Mouse (Mus musculus) heart, postnatal 0 days (tissue): ENCODE measurements at regions not wholly inside any gene's neighbourhood (a gene's known extent, or its start where the extent isn't known, plus 50 kb on each side); places are given as distances from the start of the nearest gene placed in this dataset.

Experiments
- CTCF ChIP-seq: IDR thresholded peaks from 2 replicates; pipeline ENCODE4 v1.5.1; 2016; ENCODE audit warnings: antibody characterized with exemption, control low read depth, low read depth
- EP300 ChIP-seq: IDR thresholded peaks from 2 replicates; pipeline ENCODE4 v1.6.1; 2016; ENCODE audit warnings: antibody characterized with exemption, low read depth

GRCm38 (mm10) chr8:115528879-115529278 lies 178.7 kb downstream of the Maf start:
- TF ChIP-seq EP300 = no peak
- no peak for TF ChIP-seq CTCF
